Mouse (Mus musculus) cerebellum, adult 9-11 months (tissue): ENCODE results near the gene Rpl10a.
A peak's percentile ranks its signal among the peaks of the same experiment; 100 is the strongest.
"Not testable (repeated sequence)": the region's sequence is repeated elsewhere in the genome, so short reads cannot be mapped to it uniquely, and the experiment has no call there.

Source experiments
- DNase-seq: peaks from one replicate; pipeline ENCODE4 v3.0.0; 2022

The Rpl10a gene

DNA sequence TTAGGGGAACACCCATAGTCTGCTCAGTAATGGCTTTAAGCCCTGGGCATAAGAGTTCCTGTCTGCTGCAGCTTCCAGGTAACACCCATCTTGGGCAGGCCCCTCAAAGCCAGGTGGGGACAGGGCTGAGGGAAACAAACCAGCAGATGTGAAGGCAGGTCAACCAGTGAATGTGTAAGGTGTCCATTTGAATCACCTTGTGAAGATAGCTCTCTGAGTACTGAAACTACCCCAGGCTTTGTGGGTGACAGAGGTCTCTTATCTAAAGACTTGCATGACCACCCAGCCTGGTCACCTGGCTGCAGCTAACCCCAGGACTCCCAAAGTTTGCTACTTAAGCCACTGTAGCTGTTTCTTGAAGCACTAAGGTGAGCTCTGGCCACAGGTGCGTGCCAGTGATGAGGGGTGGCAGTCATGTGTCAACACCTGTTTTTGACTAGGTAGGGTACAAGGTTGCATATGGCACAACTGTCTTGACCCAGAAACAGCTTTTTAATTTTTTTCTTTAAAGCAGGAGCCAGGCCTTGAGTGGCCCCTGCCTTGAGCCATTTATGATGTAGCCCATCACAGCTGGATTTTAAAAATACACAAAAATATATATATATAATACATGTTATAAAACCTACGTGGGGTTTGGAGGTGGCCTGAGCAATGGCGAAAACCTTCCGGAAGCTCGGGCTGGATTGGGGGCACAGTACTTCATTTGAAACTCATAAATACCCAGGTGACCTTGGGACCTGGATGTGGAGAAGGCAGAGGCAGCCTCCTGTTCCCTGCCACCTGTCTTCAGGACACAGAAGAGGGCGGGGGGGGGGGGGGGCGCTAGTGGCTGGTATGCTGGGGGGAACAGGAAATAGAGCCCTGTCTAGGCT is 3.2 kb downstream of the Rpl10a start:
- DNase-seq: no peak

DNA sequence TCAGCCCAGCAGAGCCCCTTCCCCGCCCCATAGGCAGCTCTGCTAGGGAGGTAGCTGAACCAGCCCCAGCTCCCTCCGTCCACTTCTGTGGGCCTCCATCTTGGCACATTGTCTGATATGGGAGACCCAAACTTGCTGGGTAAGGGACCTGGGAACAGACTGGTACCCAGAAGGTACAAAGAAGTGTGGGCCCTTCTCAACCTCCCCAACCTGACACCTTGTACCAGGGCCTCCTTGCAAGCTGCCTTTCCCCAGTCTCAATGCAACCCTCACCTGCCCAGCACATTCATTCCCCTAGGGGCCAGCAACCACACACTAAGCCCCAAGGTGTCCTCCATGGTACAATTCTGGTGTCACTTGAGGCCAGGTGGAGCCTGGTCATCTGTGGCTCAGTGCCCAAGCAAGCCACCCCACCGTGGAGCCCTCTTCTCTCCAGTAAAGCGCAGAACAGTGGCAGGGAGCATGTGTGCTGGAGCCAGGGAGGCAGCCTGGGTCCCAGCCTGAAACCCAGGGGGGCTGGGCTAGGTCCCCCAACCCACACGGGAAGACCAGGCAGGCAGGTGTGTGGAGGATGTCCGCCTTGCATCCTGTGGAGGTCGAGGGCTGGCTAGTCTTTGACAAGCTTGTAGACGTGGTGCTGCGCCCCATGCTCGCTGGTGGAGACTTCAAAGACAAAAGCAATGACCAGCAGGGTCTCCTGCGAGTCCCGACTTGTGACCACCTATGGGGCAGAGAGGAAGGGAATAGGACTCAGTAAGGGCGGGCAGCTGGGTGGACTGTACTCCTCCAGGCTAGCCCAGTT is 4.0 kb downstream of the Rpl10a start:
- peak; percentile 27 for DNase-seq

DNA sequence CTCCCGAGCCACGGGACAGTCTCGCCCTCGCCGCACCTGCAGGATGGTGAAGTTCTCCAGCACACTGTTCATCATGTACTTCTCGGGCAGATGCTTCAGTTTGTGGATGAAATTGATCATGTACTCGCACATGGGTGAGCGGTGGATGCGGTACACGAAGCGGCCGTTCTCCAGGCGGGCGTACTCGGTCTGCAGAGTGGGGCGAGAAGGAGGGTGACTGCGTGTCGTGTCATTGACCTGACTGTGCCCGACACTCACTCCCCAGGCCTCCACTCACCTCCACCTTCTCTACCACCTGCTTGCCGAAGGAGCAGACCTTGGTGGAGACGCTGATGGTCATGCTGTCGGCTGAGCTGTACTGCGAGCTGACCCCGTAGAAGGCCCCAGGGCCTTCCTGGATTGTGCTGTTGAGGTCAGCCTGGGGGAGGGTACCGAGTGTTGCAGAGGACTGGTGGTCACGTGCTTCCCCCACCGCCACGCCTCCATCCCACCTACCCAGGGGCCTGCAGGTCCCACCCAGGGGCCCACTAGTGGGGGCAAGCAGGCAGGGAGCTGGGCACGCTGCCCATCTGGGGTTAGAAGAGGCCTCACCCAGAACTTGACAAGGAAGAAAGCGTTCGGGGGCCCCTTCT is 4.8 kb downstream of the Rpl10a start:
- peak; percentile 24 for DNase-seq

DNA sequence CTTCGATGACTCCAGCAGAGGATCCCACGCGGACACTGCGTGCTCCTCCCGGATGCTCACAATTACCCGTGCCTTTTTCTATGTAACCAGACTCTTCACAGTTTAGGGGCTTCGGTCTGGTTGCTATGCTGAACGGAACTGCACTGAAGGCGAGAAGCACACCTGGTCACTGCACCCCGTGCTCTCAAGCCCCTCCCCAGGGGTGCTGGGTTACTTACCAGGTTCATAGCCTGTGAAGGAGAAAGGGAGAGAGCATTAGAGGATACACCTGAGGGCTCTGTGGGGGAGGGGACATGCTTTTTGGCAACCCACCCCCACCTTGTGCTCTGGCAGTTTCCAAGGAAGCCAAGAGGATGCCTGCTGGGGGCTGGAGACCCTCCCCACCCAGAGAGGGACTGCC is 7.0 kb downstream of the Rpl10a start:
- no peak for DNase-seq

DNA sequence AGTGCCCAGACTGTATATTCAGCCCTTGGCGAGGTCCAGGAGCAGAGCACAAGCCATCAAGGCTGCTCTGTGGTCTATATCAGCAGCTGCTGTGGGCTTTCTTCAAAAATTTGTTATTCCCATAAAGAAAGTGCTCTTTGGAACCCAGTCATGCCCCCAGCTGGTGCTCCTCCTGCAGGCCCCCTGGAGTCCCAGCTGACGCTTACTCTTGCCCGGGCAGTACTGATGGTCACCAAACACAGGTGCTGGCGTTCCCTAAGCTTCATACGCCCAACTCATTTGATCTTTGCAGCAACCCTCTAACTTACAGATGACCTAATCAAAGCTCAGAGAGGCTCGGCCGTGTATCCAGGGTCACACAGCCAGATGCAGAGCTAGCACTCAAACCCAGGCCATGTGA is 9.3 kb downstream of the Rpl10a start:
- no peak for DNase-seq

DNA sequence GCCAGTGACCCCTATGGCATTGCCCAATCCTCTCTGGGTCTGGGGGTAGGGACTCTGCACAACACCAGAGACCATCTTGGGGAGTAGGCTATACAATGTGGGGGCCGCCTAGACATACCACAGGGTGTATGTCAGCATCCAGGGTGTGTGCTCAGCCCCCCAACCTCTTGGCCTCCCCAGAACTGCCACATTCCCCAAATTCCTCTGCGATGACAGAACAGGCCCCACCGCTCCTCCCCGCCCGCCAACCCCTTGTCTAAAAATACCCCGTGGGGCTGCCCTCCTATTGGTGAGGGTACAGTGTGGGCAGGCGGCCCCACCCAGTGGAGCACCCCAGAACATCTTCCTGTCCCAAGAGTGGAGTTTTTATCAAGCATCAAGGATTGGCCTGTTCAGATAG is 12.3 kb downstream of the Rpl10a start:
- no peak for DNase-seq

DNA sequence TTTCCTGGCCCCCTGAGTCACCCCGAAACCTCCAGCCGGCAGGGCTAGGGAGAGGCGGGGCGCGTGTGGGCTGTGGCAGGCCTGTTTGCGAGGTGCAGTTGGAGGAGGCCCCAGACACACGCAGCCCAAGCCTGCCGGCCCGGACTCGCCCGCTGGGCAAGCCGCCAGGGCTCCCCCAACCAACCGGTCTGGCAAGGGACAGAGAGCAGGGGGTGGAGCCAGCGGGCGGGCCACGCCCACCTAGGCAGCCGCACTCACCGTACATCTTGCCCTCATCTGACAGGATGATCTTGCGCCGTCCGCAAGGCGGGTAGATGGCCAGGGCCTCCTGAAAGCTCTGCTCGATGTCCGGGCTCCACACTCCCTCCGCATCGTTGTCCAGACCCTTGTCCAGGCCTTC is 12.8 kb downstream of the Rpl10a start:
- peak; percentile 46 for DNase-seq

DNA sequence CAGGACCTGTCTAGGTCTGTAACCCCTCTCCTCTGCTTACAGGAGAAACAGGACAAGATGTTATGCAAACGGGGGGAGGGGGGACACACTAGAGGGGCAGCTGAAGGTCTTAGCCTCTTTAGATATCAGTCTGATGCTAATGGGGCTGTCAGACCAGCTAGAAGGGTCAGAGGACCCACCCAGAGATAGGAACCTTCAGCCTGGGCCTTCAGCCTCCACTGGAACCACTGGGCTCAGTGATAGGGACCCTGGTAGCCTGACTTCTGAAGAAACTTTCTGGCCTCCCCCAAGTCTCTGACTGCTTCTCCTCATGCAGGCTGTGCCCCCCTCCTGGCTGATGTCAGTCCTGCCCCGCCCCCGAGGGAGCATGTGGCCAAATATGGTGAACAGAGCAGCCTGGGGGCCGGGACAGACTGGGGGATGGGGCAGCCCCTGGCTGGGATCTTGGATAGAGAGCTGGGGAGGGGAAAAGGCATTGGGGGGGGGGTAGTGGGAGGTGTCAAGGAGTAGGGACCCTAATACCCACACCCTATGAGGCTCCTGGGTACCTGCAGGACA is 15.9 kb downstream of the Rpl10a start:
- DNase-seq: no peak

DNA sequence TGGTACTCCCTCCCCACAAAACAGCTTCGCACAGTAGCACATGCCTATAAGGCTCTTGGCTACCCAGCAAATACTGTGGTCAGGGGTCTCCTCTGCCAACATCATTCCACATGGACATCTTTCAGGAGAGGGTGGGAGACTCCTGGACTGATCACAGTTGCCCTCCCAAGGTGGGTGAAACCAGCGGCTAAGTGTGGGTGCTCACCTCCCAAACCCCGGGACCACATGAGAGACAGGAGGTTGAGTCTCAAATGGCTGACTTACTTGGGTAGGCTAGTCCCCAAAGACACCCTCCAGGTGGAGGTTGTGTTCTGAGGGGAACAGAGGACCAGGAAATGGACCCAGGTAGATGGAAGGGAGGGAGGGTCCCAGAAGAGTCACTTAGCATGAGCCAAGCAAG is 16.4 kb downstream of the Rpl10a start:
- DNase-seq: no peak

DNA sequence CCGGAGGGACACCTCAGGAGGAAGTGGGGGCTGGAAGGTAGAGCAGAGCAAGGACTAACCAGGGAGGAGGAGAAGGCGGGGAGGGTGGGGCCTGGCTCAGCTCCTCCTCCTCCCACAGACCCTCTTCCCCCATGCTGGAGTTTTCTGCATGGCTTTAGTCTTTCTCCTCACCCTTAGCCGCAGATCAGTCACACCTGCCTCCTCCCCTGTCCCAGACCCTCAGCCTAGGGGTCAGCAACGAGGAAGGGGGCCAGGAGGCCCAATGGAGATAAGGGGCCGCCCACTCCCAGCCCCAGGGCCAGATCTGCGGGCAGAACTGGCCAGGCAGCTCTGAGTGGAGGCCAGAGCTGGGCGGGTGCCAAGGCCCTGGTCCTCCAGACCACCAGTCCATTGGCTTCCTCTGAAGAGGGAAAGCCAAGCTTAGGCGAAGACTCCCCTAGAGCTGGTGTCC is 17.0 kb downstream of the Rpl10a start:
- no peak for DNase-seq

DNA sequence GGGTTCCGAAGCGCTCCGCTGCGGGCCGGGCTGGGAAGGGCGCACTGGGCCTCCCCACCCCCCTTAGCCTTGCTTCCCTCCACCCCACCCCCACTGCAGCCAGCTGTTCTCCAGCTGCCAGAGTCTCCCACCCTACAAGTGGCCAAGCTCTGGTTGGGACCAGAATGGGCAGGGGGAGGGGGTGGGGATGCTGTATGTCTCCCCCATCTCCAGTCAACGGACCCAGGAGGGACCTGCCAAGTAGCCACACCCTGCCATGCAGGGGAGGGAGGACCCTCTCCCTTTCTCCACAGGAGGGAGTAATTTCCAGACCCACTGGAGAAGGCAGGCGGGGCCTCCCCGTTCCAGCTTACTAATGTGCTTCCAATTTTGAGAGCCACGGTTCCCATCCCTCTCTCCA is 17.6 kb downstream of the Rpl10a start:
- no peak for DNase-seq

DNA sequence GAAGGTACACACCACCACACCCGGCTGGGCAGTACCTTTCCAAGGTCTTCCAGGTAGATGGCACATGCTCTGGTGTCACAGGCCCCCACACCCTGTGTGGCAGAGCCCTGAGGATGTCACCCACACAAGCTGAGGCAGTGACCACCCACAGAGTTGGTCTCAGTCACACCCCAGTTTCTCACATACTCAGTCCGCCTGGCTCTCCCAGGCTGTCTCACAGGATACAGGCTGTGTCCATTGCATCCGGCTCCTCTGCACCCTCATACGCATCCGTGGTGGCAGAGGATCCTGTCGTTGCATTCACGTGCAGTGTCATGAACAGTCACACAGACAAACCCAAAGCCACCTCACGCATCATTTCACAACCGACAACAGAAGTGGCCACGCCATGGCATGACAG is 19.1 kb downstream of the Rpl10a start:
- DNase-seq: no peak

DNA sequence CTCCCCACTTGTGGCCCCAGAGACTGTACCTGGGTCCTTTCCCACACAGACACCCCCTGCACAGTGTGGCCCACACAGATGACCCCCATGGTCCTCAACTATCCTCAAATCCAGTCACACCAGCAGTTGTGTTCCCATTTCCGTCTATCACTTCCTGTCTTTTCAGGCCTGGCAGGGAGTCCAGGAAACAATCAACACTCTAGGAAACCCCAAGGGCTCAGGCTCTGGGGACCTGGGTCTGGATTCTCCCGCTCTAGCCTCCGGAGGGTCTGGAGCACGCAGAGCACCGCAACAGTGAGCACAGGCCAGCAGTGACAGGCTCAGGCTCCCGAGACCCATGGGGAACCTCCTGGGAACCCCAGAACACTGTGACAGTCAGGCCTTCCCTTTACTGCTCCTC is 19.9 kb downstream of the Rpl10a start:
- DNase-seq: no peak

DNA sequence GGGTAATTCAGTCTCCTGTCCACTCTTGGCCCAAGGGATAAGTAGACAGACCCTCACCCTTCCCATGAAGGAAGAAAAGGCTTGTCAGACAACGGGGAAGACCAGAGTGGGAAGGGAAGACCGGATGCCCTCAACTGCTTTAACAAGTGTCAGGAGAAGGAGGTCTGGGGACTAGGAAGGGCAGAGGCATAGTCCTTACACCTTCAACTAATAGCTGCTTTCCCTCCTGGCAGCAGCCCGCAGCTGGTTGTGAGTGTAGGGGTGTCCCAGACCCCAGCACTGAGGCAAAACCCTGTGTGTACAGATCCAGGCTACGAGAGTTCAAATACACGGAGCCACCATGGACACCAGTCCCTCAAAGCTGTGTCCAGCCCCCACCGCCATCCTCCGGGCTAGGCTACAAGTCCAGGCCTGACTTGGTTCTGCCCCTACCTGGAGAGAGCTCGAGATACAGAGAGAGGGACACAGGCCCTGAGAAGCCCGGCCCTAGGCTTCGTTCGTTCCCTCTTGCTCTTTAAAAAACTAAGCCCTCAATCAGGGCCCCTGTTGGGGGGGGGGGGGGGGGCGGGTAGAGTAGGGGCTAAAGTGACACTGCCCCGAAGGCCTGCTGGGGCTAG is 21.1 kb downstream of the Rpl10a start:
- no peak for DNase-seq

DNA sequence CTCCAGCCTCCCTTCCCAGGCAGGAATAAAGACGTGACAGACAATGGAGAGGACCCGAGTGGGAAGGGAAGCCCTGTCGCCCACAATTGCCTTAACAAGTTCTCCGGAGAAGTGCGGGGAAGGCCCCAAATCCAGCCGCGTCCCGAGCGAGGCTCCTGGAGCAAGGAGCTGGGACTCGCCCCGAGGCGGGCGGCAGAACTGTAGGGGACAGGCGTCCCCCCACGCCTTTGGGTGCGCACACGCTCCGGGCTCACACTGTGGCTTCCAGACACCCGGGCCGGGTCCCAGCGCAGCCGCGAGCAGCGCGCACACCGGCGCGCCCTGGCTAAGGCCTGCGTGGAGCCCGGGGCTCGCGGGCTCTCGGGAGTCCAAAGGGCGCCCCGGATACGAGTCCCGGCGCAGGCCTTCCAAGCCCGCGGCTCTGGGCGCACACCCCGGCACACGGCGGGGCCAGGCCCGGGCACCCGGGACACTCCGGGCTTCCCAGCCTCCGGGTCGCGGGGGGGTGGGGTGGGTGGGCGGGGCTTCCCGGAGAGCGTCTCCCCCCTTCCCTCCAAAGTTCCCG is 21.7 kb downstream of the Rpl10a start:
- no peak for DNase-seq

DNA sequence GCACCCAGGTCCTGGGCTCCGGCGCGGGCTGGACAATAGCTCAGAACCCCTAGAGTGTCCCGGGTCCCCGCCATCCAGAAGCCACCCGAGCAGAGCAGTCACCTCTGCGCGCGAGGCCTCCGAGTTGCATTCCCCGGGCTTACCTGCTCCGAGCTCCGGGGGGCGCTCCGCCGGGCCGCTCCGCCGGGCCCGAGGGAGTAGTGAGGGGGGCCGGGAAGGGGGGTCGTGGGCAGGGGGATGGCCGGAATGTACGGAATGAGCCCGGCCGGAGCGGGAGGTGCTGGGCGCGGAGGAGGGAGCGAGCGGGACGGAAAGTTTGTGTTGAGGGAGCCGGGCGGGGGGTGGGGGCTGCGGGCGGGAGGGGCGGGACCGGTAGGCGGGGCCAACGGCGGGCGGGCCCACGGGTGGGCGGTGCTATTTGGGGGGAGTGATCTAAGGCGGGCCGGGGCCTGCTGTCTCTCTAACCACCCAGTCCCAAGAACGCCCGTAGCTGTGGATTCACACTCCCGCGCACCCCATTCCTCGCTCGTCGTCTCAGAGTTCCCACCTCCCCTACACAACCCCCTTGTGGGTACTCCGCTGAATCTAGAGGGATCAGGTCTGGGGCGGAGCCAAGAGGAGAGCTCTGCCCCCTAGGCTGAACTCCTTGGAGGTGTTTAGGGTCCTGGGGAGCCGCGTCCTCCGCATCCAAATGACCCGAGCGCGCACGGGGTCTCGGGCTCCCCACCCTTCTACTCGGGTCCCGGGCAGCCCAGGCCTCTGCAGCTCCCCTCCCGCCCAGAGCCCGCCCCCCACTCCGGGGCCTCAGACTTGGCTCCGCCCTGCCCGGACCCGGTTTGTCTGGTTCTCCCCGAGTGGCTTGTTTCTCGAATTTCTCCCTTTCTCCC is 22.4 kb downstream of the Rpl10a start, which contains the start of gene Tead3:
Gene Tead3 (minus strand): TSS at position 352 of the 887 bp plus-strand sequence.
- no peak for DNase-seq

DNA sequence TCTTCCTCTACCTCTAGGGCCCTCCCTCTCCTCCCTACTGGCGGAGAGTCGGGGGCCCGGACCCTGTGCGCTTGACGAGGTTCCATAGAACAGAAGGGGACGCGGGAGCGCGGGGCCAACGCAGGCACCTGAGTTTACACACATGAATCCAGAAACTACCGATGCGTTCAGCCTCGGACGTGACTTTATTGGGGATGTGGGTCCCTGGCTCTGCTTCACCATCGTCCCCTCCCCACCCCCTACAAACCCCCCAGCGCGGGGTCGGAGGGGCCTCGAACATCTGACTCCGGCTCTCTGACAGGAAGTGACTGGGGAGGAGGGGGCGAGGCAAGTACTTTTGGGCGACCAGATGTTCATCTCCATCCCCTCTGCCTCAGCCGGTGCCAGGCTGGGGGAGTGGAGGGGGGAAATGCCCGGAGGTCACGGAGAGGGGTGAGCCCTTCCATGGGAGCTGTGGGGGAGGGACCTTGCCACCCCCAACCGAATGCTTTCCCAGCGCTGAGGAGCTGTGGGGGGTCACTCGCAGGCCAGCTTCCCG is 23.2 kb downstream of the Rpl10a start:
- DNase-seq: no peak

DNA sequence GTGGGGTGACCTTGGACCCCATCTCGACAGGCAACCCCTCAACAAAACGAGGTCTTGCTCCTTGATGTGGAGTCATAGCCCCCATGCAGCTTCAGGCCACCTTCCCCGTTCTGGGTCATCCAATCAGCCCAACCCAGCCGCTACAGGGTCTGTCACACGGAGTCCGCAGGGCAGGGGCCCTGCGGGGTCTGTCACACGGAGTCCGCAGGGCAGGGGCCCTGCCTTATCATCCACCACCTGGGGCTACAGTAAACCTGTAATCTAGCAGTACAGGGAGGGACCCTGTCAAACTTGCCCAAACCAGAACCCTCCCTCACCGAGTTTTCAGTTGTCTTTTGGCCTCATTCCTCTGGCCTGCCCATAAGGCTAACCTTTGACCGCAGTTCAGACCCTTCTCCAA is 23.7 kb downstream of the Rpl10a start:
- DNase-seq: no peak

DNA sequence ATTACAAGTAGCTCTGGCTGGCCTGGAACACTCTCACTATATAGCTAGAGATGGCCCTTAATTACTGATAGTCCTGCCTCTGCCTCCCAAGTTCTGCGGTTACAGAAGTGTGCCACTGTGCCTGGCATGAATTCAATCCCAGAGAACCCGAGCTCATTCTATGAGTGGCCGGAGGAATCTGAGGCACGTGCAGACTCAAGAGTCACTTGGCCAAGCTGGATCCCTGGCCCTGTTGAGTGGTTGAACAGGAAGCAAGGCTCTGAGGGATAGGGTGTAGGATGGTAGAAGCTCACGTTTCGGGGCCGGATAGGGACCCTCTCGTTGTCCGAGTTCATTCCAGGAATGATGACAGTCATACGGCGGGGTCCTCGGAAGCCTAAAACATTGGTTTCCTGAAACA is 27.6 kb downstream of the Rpl10a start:
- DNase-seq: no peak

DNA sequence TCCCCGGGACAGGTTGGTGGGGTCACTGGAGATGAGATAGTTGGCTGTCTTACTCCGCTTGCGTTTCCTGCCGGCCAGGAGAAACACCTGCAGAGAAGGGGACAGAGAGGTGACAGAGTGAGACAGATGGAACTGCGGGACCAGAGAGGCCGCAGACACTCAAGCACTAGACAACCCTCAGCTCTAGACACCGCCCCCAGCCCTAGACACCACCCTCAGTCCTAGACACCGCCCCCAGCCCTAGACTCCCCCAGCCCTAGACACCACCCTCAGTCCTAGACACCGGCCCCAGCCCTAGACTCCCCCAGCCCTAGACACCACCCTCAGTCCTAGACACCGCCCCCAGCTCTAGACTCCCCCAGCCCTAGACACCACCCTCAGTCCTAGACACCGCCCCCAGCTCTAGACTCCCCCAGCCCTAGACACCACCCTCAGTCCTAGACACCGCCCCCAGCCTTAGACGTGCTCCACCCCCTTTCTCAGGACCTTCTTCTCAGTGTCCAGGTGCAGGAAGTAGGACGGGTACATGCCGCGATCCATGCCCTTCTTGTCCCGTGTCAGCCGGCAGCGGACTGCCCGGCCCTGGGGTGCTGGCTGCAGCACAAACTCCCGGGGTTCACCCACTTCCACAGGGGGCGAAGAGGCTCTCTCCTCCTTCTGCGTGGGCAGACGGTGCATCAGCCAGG is 30.4 kb downstream of the Rpl10a start:
- DNase-seq: not testable (repeated sequence)
